23 mouse cellular contexts compared by ENCODE assay signal in genomic region chr10:94350207-94350606, GRCm38 (mm10). TPM values are rescaled to one million over a fixed set of nuclear protein-coding genes. Genes with fewer than 3 reads are reported as not detected.
DNase-seq lines count a peak whose midpoint lies in the region; ATAC-seq and TF ChIP-seq lines count a peak whose summit lies in the region.
"Had no signal": no experiment of that assay in that cellular context is flagged by ENCODE, and none has a peak within 500 bp of the region (broad histone marks: within the 10 kb centered on the region; RNA-seq: fewer than 3 reads in every experiment).

No protein-coding gene starts in this region.

- no peak overlapping the region for H3K4me3 ChIP-seq in hindbrain, embryonic 16.5 days (ENCODE audit: low read length)
- H3K4me3 ChIP-seq in hindbrain, embryonic 14.5 days (replicated peaks; ENCODE audit: low read length): no peak overlapping the region
- no peak overlapping the region for H3K4me3 ChIP-seq in lung, postnatal 0 days (ENCODE audit: low read depth, low read length)
- H3K4me3 ChIP-seq: embryonic facial prominence, embryonic 12.5 days; gastrocnemius, adult 2 months; heart, embryonic 13.5 days; left cerebral cortex, adult 2 months; megakaryocyte, embryonic 14.5 days had no signal

- no peak for DNase-seq in hindbrain, embryonic 14.5 days (ENCODE audit: low spot score)
- DNase-seq in brain, adult 2 months (ENCODE audit: low read depth, low spot score): peak; percentile 24
- peak; percentile 20 for DNase-seq in embryo, embryonic 10.5 days (ENCODE audit: low spot score)
- no peak for DNase-seq in lung, postnatal 0 days (ENCODE audit: low spot score)
- DNase-seq in spleen, postnatal 14 days (ENCODE audit: low spot score in 2 of 2): no peak
- no peak for DNase-seq in right cerebral cortex, postnatal 25 days
- DNase-seq: adrenal gland, adult 2 months; heart, postnatal 36 days; kidney, adult 8-10 months; kidney, postnatal 25 days; liver; right cerebral cortex, adult 18-20 months; thymus, postnatal 25 days had no signal

- no peak overlapping the region for H3K27ac ChIP-seq in hindbrain, embryonic 16.5 days (ENCODE audit: low read depth, low read length)
- no peak overlapping the region for H3K27ac ChIP-seq in hindbrain, embryonic 14.5 days
- H3K27ac ChIP-seq in lung, postnatal 0 days (ENCODE audit: low read length): peak overlapping the region; percentile 57; the same call in 1 of the 2 replicates
- H3K27ac ChIP-seq: embryonic facial prominence, embryonic 12.5 days; gastrocnemius, adult 2 months; heart, embryonic 13.5 days; left cerebral cortex, adult 2 months had no signal

- H3K9me3 ChIP-seq in hindbrain, embryonic 16.5 days (ENCODE audit: control insufficient read depth, low read length): no peaks in the 10 kb centered on the region
- no peaks in the 10 kb centered on the region for H3K9me3 ChIP-seq in hindbrain, embryonic 14.5 days (ENCODE audit: control insufficient read depth, low read length)
- no peaks in the 10 kb centered on the region for H3K9me3 ChIP-seq in lung, postnatal 0 days (ENCODE audit: low read length)
- H3K9me3 ChIP-seq: embryonic facial prominence, embryonic 12.5 days; heart, embryonic 13.5 days; megakaryocyte, embryonic 14.5 days had no signal

- H3K27me3 ChIP-seq in hindbrain, embryonic 16.5 days (replicated peaks; ENCODE audit: control insufficient read depth, insufficient read depth, low read length): no peaks in the 10 kb centered on the region
- H3K27me3 ChIP-seq in hindbrain, embryonic 14.5 days (ENCODE audit: control insufficient read depth, insufficient read depth, low read length): no peaks in the 10 kb centered on the region
- no peaks in the 10 kb centered on the region for H3K27me3 ChIP-seq in lung, postnatal 0 days (replicated peaks; ENCODE audit: insufficient read depth, low read length)
- H3K27me3 ChIP-seq: embryonic facial prominence, embryonic 12.5 days; heart, embryonic 13.5 days had no signal

- TF ChIP-seq CTCF in lung, postnatal 0 days (IDR thresholded peaks at IDR 0.05): no peak

- no peak overlapping the region for H3K9ac ChIP-seq in hindbrain, embryonic 16.5 days (ENCODE audit: low read depth, low read length)
- no peak overlapping the region for H3K9ac ChIP-seq in hindbrain, embryonic 14.5 days
- H3K9ac ChIP-seq in lung, postnatal 0 days (replicated peaks; ENCODE audit: low read depth): no peak overlapping the region
- H3K9ac ChIP-seq: embryonic facial prominence, embryonic 12.5 days; heart, embryonic 13.5 days had no signal

- TF ChIP-seq EP300 in lung, postnatal 0 days (IDR thresholded peaks at IDR 0.05): no peak

- H3K36me3 ChIP-seq in hindbrain, embryonic 16.5 days (ENCODE audit: control insufficient read depth, insufficient read depth, low read length): no peaks in the 10 kb centered on the region
- H3K36me3 ChIP-seq in hindbrain, embryonic 14.5 days (replicated peaks; ENCODE audit: control insufficient read depth, insufficient read depth): no peaks in the 10 kb centered on the region
- H3K36me3 ChIP-seq in lung, postnatal 0 days (ENCODE audit: insufficient read depth, low read length): no peaks in the 10 kb centered on the region
- H3K36me3 ChIP-seq: embryonic facial prominence, embryonic 12.5 days; heart, embryonic 13.5 days had no signal

- ATAC-seq in hindbrain, embryonic 16.5 days: 0 out of 2 replicates have a peak, but pooled peaks have one; percentile 30
- ATAC-seq in hindbrain, embryonic 14.5 days (ENCODE audit: low FRiP score): no peak
- peak; percentile 79 for ATAC-seq in lung, postnatal 0 days
- ATAC-seq: forebrain, embryonic 16.5 days; inflammation-experienced regulatory T-cells, adult 6 months had no signal

- no peaks in the 10 kb centered on the region; the same call in 1 of the 2 replicates for H3K4me1 ChIP-seq in hindbrain, embryonic 16.5 days (ENCODE audit: control insufficient read depth, insufficient read depth, low read depth, low read length)
- H3K4me1 ChIP-seq in hindbrain, embryonic 14.5 days (replicated peaks; ENCODE audit: control insufficient read depth, insufficient read depth, low read length): no peaks in the 10 kb centered on the region
- H3K4me1 ChIP-seq in lung, postnatal 0 days (ENCODE audit: insufficient read depth, low read depth, low read length): peaks cover 5% of the 10 kb centered on the region; the same call in 1 of the 2 replicates
- H3K4me1 ChIP-seq: megakaryocyte, embryonic 14.5 days had no signal

- 45% methylated on average over 5 of the region's 5 CpGs for WGBS in hindbrain, embryonic 16.5 days
- 43% methylated on average over 5 of the region's 5 CpGs for WGBS in hindbrain, embryonic 14.5 days
- 47% methylated on average over 5 of the region's 5 CpGs for WGBS in lung, postnatal 0 days

- no peak overlapping the region for H3K4me2 ChIP-seq in hindbrain, embryonic 16.5 days (ENCODE audit: low read length)
- H3K4me2 ChIP-seq in hindbrain, embryonic 14.5 days (replicated peaks): no peak overlapping the region
- H3K4me2 ChIP-seq in lung, postnatal 0 days (replicated peaks; ENCODE audit: low read depth, low read length): no peak overlapping the region
- H3K4me2 ChIP-seq: embryonic facial prominence, embryonic 12.5 days; heart, embryonic 13.5 days had no signal

RNA-seq across cellular contexts. Expression of gene Tmcc3, which starts 38.5 kb away (rescaled TPM):
- 14.9 and 15.6 TPM in 2 replicates for polyA plus RNA-seq in hindbrain, embryonic 16.5 days (2015; fragmentation: Nextera tagmentation; extraction: Ambion mirVana)
- polyA plus RNA-seq in hindbrain, embryonic 14.5 days (2014; fragmentation: Nextera tagmentation; extraction: Ambion mirVana): 12.5 and 17.9 TPM in 2 replicates
- 14.0 and 14.3 TPM in 2 replicates for polyA plus RNA-seq in lung, postnatal 0 days (2015; fragmentation: Nextera tagmentation; extraction: Ambion mirVana)

RNA-seq across cellular contexts. Expression of gene Gm4792, which starts 51.7 kb away (rescaled TPM):
- 0.42 and 0.49 TPM in 2 replicates for polyA plus RNA-seq in hindbrain, embryonic 16.5 days (2015; fragmentation: Nextera tagmentation; extraction: Ambion mirVana)
- polyA plus RNA-seq in hindbrain, embryonic 14.5 days (2014; fragmentation: Nextera tagmentation; extraction: Ambion mirVana): 0.35 and 0.38 TPM in 2 replicates
- not detected in 2 replicates for polyA plus RNA-seq in lung, postnatal 0 days (2015; fragmentation: Nextera tagmentation; extraction: Ambion mirVana)
- polyA plus RNA-seq: adrenal gland, adult 2 months; embryonic facial prominence, embryonic 12.5 days; forebrain, embryonic 16.5 days; heart, embryonic 13.5 days; inflammation-experienced regulatory T-cells, adult 6 months; liver, embryonic 16.5 days; small intestine, adult 2 months had no signal

Comparison
In these comparisons a context has a peak if more than half of its experiments do, and no peak if none do; other contexts are left out.
1. DNase-seq: peak in brain, adult 2 months (single experiment) and embryo, embryonic 10.5 days (single experiment); none in hindbrain, embryonic 14.5 days (single experiment), lung, postnatal 0 days (single experiment), spleen, postnatal 14 days (0 of 2) and right cerebral cortex, postnatal 25 days (single experiment).